Mouse (Mus musculus) liver, embryonic 12.5 days (tissue): ENCODE measurements around the gene Flii. TPM values are rescaled to one million over a fixed set of nuclear protein-coding genes. Genes with fewer than 3 reads are reported as not detected.
A peak's percentile ranks its signal among the peaks of the same experiment; 100 is the strongest.

Experiments
- ATAC-seq: fragments of 200-750 bp; cut with Nextera tagmentation; 2 replicates; pipeline ENCODE4 v1.8.0; 2017; ENCODE audit warnings: moderate number of reproducible peaks, mild to moderate bottlenecking, moderate library complexity
- H3K27ac ChIP-seq: fragments of 300-500 bp; sonication (generic); 2 replicates; pipeline ENCODE4 v1.5.1; 2016; ENCODE audit warnings: mild to moderate bottlenecking
- H3K27me3 ChIP-seq: fragments of 300-500 bp; sonication (generic); replicated peaks from 2 replicates; pipeline ENCODE4 v1.6.1; 2016; ENCODE audit warnings: mild to moderate bottlenecking, moderate library complexity
- H3K36me3 ChIP-seq: fragments of 300-500 bp; sonication (generic); 2 replicates; pipeline ENCODE4 v1.6.1; 2016; ENCODE audit warnings: mild to moderate bottlenecking, moderate library complexity
- H3K4me1 ChIP-seq: fragments of 300-500 bp; sonication (generic); 2 replicates; pipeline ENCODE4 v1.6.1; 2016
- H3K4me2 ChIP-seq: fragments of 300-500 bp; sonication (generic); 2 replicates; pipeline ENCODE4 v1.6.1; 2016; ENCODE audit warnings: mild to moderate bottlenecking, moderate library complexity
- H3K4me3 ChIP-seq: fragments of 300-500 bp; sonication (generic); 2 replicates; pipeline ENCODE4 v1.5.1; 2016; ENCODE audit warnings: mild to moderate bottlenecking, moderate library complexity
- H3K9ac ChIP-seq: fragments of 300-500 bp; sonication (generic); 2 replicates; pipeline ENCODE4 v1.6.1; 2016; ENCODE audit warnings: mild to moderate bottlenecking, moderate library complexity
- H3K9me3 ChIP-seq: fragments of 300-500 bp; sonication (generic); replicated peaks from 2 replicates; pipeline ENCODE4 v1.6.1; 2016; ENCODE audit warnings: mild to moderate bottlenecking, moderate library complexity
- WGBS: fragments of 180-500 bp; shearing (Covaris S2); methylation state at CpG from one replicate; pipeline ENCODE4 v1.1.7; 2016; ENCODE audit not compliant: insufficient replicate concordance; 5-methylcytosine and 5-hydroxymethylcytosine counted together
- microRNA-seq: library from miRNA; unstranded; fragments of <30 nt; microRNA quantifications from one replicate; pipeline ENCODE4, GENCODE M21; 2017
- polyA plus RNA-seq: library from polyadenylated mRNA; unstranded; fragments of >200 nt; fragmentation: Nextera tagmentation; extraction: Ambion mirVana; gene quantifications from 2 replicates; pipeline ENCODE4 v1.2.1, GENCODE M21; 2016

Flii gene
- polyA plus RNA-seq, 1 experiment from 2014 or later = 41.7 TPM

DNA sequence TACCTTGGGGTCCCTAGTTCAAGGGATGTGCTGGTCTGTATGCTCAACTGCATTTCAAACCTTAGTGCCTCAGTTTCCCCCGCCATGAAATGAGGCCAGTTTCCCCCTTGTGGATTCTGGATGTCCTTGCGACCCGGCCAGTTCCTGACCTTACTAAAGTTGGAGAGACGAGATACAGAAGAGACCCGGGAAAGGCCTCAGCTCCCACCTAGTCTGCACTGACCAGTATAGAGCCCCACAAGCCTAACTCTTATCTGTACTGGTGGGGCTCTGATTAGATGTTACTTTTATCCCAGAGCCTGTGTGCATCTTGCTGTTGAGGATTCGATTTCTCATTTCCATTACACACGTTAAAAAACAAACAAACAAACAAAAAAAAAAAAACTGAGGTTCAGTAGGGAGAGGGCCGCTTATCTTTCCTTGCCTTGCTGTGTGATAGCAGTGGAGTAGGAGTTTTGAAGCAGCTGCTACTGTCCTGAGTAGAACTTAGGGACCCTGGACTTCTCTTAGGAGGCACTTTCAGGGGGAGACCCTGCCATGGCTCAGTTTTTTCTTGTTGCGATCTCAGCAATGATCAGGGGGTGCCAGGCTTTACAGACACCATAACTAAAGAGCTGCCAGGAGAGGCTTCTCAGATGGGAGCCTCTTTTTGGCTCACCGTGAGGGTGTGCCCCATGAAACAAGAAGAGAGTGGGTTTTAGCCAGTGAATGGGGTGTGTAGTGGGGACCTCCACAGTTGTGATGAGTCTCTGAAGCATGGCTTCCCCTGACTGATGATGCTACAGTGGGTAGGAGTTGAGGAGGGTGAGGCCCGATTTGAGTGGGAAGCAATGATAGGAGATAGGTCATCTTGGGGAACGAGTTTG lies 26.5 kb downstream of the Flii start:
- Histone ChIP-seq H3K4me3 (peak overlapping the region; percentile 84), H3K4me2 (peak overlapping the region; percentile 94), H3K9me3 (no peaks in the 10 kb centered on the region), H3K36me3 (peaks cover 7% of the 10 kb centered on the region), H3K4me1 (peaks cover 38% of the 10 kb centered on the region), H3K9ac (peak overlapping the region; percentile 87), H3K27me3 (no peaks in the 10 kb centered on the region), H3K27ac (peak overlapping the region; percentile 88)
- ATAC-seq = no peak
- WGBS = 25% methylated on average over 12 of the region's 12 CpGs

DNA sequence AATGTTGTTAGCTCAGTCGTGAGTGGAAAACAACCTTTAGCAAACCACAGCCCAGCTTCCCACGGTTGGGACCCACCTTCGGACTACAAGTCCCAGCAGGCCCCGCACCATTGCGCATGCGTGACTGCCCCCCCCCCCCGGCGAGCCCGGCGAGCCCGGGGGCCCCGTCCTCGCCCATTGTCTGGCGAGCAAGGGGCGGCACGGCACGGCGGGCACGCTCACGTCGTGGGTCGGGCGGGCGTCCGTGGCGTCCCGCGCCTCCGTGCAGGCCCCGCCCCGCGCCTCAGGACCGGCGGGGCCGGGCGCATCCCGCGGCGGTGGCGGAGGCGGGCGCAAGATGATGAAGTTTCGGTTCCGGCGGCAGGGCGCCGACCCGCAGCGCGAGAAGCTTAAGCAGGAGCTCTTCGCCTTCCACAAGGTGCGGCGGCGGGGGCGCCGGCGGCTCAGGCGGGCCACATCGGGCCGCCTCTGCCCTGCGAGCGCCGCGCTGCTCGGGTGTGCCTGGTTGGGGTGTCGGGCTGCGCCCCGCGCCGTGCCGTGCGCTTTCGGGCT lies 27.5 kb downstream of the Flii start, which contains the start of gene Llgl1:
Gene Llgl1, plus strand, starts transcription at position 200 of the 552 bp plus-strand sequence.
- under 1% methylated on average over 70 of the region's 73 CpGs for WGBS
- ATAC-seq = peak; percentile 92

DNA sequence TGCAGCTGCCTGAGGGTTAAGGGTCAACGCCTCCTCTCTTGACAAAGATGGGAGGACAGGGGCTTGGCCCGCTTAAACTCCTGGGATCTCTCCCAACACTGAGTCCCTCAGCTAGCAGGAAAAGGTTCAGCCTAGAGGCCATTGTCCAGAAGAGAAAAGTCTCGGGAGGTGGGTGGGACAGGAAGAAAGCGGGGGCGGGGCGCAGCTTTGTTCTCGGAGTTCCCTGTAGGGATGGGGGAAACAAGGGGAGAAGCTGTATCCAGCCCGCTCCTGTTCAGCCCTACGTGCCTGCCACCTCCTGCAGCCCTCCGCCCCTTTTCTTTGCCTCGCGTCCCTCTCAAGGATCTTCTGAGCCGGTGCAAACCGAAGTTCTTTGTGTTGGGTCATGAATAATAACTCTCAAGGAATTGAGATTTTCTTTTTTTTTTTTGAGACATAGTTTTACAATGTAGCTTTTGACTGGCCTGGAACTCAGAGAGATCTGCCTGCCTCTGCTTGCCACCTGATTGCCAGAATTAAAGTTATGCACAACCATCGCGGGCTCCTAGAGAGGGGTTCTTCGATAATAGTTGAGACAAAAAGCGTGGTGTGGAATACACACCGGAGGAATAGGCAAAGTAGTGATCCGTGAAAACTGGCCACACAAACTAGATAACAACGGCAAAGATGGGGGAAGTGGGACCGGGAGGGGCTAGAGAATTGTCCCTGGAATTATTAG lies 28.1 kb downstream of the Flii start:
- no peaks in the 10 kb centered on the region for H3K36me3 ChIP-seq
- 3% methylated on average over 22 of the region's 22 CpGs for WGBS
- H3K4me3 ChIP-seq = peak overlapping the region; percentile 84
- peak overlapping the region; percentile 94 for H3K4me2 ChIP-seq
- no peaks in the 10 kb centered on the region for H3K9me3 ChIP-seq
- H3K4me1 ChIP-seq = peaks cover 38% of the 10 kb centered on the region
- peak overlapping the region; percentile 88 for H3K27ac ChIP-seq
- H3K27me3 ChIP-seq = peaks cover 6% of the 10 kb centered on the region; the same call in 1 of the 2 replicates
- H3K9ac ChIP-seq = peak overlapping the region; percentile 87
- peak; percentile 27 for ATAC-seq

More for the DNA sequence above, 27.5 kb downstream of the Flii start, which contains the start of gene Llgl1:
- Histone ChIP-seq H3K4me3 (peak within 1 kb of the TSS; percentile 84), H3K36me3 (0 out of 2 replicates have a peak, but pooled peaks cover 3% of the 10 kb centered on the region), H3K27me3 (0 out of 2 replicates have a peak, but pooled peaks cover 3% of the 10 kb centered on the region), H3K4me1 (peaks cover 38% of the 10 kb centered on the region), H3K27ac (peak within 1 kb of the TSS; percentile 88), H3K4me2 (peak within 1 kb of the TSS; percentile 94), H3K9ac (peak within 1 kb of the TSS; percentile 87), H3K9me3 (no peaks in the 10 kb centered on the region)

DNA sequence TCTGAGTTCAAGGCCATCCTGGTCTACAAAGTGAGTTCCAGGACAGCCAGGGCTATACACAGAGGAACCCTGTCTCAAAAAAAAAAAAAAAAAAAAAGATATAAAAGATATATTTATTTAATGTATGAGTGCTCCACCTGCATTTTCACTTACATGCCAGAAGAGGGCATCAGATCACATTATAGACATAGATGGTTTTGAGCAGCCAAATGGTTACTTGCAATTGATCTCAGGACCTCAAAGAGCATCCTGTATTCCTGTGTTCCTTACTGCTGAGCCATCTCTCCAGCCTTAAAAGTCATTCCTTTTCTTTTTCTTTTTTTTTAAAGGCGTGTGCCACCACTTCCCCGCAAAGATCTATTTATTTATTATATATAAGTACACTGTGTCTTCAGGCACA lies 29.5 kb downstream of the Flii start:
- H3K27ac ChIP-seq = no peak overlapping the region
- no peak overlapping the region for H3K9ac ChIP-seq
- H3K27me3 ChIP-seq = peaks cover 11% of the 10 kb centered on the region; the same call in 1 of the 2 replicates
- H3K36me3 ChIP-seq = no peaks in the 10 kb centered on the region
- no peak overlapping the region for H3K4me3 ChIP-seq
- H3K9me3 ChIP-seq = no peaks in the 10 kb centered on the region
- H3K4me1 ChIP-seq = peaks cover 31% of the 10 kb centered on the region
- no peak for ATAC-seq
- 37% methylated on average over 2 of the region's 2 CpGs for WGBS
- H3K4me2 ChIP-seq = no peak overlapping the region

DNA sequence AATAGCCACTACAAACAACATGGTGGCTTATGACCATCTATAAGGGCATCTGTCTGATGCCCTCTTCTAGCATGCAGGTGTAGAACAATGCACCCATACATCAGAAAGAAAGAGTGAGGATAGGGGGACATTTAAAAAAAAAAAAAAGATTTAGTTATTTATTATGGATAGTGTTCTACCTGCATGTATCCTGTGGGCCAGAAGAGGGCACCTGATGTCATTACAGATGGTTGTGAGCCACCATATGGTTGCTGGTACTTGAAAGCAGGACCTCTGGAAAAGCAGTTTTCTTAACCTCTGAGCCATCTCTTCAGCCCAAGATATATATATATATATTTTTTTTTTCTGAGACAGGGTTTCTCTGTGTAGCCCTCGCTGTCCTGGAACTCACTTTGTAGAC lies 30.9 kb downstream of the Flii start:
- Histone ChIP-seq H3K4me3 (no peak overlapping the region), H3K9me3 (no peaks in the 10 kb centered on the region), H3K4me1 (peaks cover 25% of the 10 kb centered on the region), H3K4me2 (no peak overlapping the region), H3K27ac (no peak overlapping the region), H3K36me3 (no peaks in the 10 kb centered on the region), H3K9ac (no peak overlapping the region), H3K27me3 (peaks cover 11% of the 10 kb centered on the region; the same call in 1 of the 2 replicates)
- WGBS = 47% methylated on average over 1 of the region's 1 CpGs
- ATAC-seq = no peak

Small RNA genes within 50 kb of the gene (microRNA-seq; reads per million reads assigned to microRNA genes)
- 7.0 reads per million, percentile 15 among the genes with 10 or more reads in this experiment for gene Mir5100

Other genes starting within 250 kb of the Flii start
- 32.7 and 33.2 TPM in 2 replicates for gene Alkbh5, start 190.9 kb downstream of the Flii start, polyA plus RNA-seq
- 20.2 and 22.1 TPM in 2 replicates for gene Llgl1, start 27.5 kb downstream of the Flii start, polyA plus RNA-seq
- 4.4 and 4.5 TPM in 2 replicates for gene Mief2, start 1.1 kb upstream of the Flii start, polyA plus RNA-seq
- gene Top3a, start 50.1 kb upstream of the Flii start, polyA plus RNA-seq = 10.3 and 10.9 TPM in 2 replicates
- gene Smcr8, start 50.3 kb upstream of the Flii start, polyA plus RNA-seq = 4.2 and 4.3 TPM in 2 replicates
- 60.5 and 70.9 TPM in 2 replicates for gene Shmt1, start 84.5 kb upstream of the Flii start, polyA plus RNA-seq
- gene Dhrs7b, start 103.4 kb upstream of the Flii start, polyA plus RNA-seq = 27.3 and 30.4 TPM in 2 replicates
- gene Tmem11, start 152.0 kb upstream of the Flii start, polyA plus RNA-seq = 38.1 and 40.0 TPM in 2 replicates
- 9.3 and 9.6 TPM in 2 replicates for gene Natd1, start 187.5 kb upstream of the Flii start, polyA plus RNA-seq
- 170 and 173 TPM in 2 replicates for gene Map2k3, start 204.8 kb upstream of the Flii start, polyA plus RNA-seq